Mouse (Mus musculus) heart, adult 18-20 months (tissue): ENCODE measurements around the gene H2-DMb1. TPM values are rescaled to one million over a fixed set of nuclear protein-coding genes. Genes with fewer than 3 reads are reported as not detected.
A peak's percentile ranks its signal among the peaks of the same experiment; 100 is the strongest.

Source experiments
- DNase-seq, 2 experiments: peaks; one replicate each; pipeline ENCODE4 v3.0.0; 2021 to 2022; ENCODE audit warnings: mixed read lengths in 1 of 2
- total RNA-seq, 2 experiments: library from RNA; stranded (reverse); gene quantifications; 2 replicates each; pipeline ENCODE4 v1.2.3; 2021

Gene H2-DMb1
- total RNA-seq, 2 experiments from 2014 or later = 3.0 to 3.9 TPM

GRCm38 (mm10) chr17:34193468-34193867 is 40.6 kb downstream of the H2-DMb1 start:
- DNase-seq = no peak

- DNase-seq = no peak
These were observed 41.9 kb downstream of the H2-DMb1 start for GRCm38 (mm10) chr17:34194723-34195122.

- peak in 1 of 2 experiments; percentile 30 for DNase-seq
These were observed 43.6 kb downstream of the H2-DMb1 start for GRCm38 (mm10) chr17:34196491-34196890.

GRCm38 (mm10) chr17:34196941-34197894 is 44.3 kb downstream of the H2-DMb1 start, which contains the start of gene Psmb8:
Gene Psmb8 (plus strand): TSS chr17:34197721.
- DNase-seq = peak; percentile 95 to 97

GRCm38 (mm10) chr17:34197904-34198520 is 45.1 kb downstream of the H2-DMb1 start:
- DNase-seq = peak; percentile 79 to 86

GRCm38 (mm10) chr17:34198521-34198912 is 45.6 kb downstream of the H2-DMb1 start:
- no peak for DNase-seq

- DNase-seq = no peak
These were observed 46.3 kb downstream of the H2-DMb1 start for GRCm38 (mm10) chr17:34199050-34199619.

- DNase-seq = no peak
These were observed 47.2 kb downstream of the H2-DMb1 start for GRCm38 (mm10) chr17:34200047-34200446.

- DNase-seq = no peak
These were observed 48.1 kb downstream of the H2-DMb1 start for GRCm38 (mm10) chr17:34200772-34201505.

- DNase-seq = no peak
These were observed 48.7 kb downstream of the H2-DMb1 start for GRCm38 (mm10) chr17:34201506-34202055.

GRCm38 (mm10) chr17:34202760-34203442 is 50.0 kb downstream of the H2-DMb1 start:
- no peak for DNase-seq

- no peak for DNase-seq
These were observed 50.6 kb downstream of the H2-DMb1 start, which contains the start of gene Tap2 for GRCm38 (mm10) chr17:34203444-34203843. Gene Tap2 (plus strand): TSS chr17:34203527.

GRCm38 (mm10) chr17:34204303-34205010 is 51.6 kb downstream of the H2-DMb1 start:
- peak; percentile 94 to 95 for DNase-seq

- peak; percentile 63 to 79 for DNase-seq
These were observed 52.3 kb downstream of the H2-DMb1 start for GRCm38 (mm10) chr17:34205021-34205745.

GRCm38 (mm10) chr17:34205746-34206176 is 52.9 kb downstream of the H2-DMb1 start:
- peak; percentile 48 to 77 for DNase-seq

- DNase-seq = no peak
These were observed 53.9 kb downstream of the H2-DMb1 start for GRCm38 (mm10) chr17:34206731-34207130.

- DNase-seq = no peak
These were observed 54.6 kb downstream of the H2-DMb1 start for GRCm38 (mm10) chr17:34207456-34207855.

- DNase-seq = no peak
These were observed 55.0 kb downstream of the H2-DMb1 start for GRCm38 (mm10) chr17:34207866-34208265.

- DNase-seq = no peak
These were observed 55.5 kb downstream of the H2-DMb1 start for GRCm38 (mm10) chr17:34208421-34208820.

GRCm38 (mm10) chr17:34209680-34210079 is 56.8 kb downstream of the H2-DMb1 start:
- no peak for DNase-seq
